Mouse (Mus musculus): ENCODE results near the gene Paqr6. TPM values are rescaled to one million over a fixed set of nuclear protein-coding genes. Genes with fewer than 3 reads are reported as not detected.
A peak's percentile ranks its signal among the peaks of the same experiment; 100 is the strongest.
"Not testable (repeated sequence)": the region's sequence is repeated elsewhere in the genome, so short reads cannot be mapped to it uniquely, and the experiment has no call there.

Gene Paqr6
- polyA plus RNA-seq, 1 experiment from 2014 or later = 1.1 TPM

DNA sequence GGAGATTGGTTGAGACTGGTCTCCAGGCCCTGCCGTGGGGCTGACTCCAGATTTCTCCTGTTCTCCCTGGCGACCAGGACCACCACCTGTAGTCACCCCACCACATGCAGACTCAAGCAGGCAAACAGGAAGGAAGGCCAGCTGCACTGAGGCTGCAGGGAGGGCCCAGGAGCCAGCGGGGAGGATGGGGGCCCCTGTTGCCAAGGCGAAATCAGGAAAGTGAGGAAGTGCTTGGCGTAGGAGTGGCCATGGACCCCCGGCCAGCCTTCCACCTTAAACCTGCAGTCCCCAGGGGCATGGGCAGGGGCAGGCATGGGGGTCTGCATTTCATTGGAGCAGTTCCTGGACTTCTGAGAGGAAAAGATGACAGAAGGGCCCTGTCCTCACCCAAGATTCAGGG is 3.3 kb upstream of the Paqr6 start:
- no peak overlapping the region for H3K4me3 ChIP-seq (ENCODE audit: low read depth, low read length)
- H3K4me1 ChIP-seq (replicated peaks; ENCODE audit: control insufficient read depth, insufficient read depth, low read length) = no peaks in the 10 kb centered on the region; the same call in 1 of the 2 replicates
- H3K36me3 ChIP-seq (ENCODE audit: control insufficient read depth, insufficient read depth, low read length) = peaks cover 19% of the 10 kb centered on the region
- no peak for ATAC-seq (replicated peaks; ENCODE audit: low FRiP score)
- H3K9ac ChIP-seq (ENCODE audit: low read length) = no peak overlapping the region
- peaks cover 13% of the 10 kb centered on the region for H3K27me3 ChIP-seq (ENCODE audit: control insufficient read depth, insufficient read depth, low read length)
- H3K4me2 ChIP-seq (ENCODE audit: low read depth, low read length, severe bottlenecking) = no peak overlapping the region
- WGBS = 85% methylated on average over 6 of the region's 6 CpGs
- H3K27ac ChIP-seq (ENCODE audit: low read depth, low read length) = no peak overlapping the region
- DNase-seq (ENCODE audit: low spot score) = peak; percentile 56
- no peaks in the 10 kb centered on the region for H3K9me3 ChIP-seq (ENCODE audit: control insufficient read depth, low read length)

DNA sequence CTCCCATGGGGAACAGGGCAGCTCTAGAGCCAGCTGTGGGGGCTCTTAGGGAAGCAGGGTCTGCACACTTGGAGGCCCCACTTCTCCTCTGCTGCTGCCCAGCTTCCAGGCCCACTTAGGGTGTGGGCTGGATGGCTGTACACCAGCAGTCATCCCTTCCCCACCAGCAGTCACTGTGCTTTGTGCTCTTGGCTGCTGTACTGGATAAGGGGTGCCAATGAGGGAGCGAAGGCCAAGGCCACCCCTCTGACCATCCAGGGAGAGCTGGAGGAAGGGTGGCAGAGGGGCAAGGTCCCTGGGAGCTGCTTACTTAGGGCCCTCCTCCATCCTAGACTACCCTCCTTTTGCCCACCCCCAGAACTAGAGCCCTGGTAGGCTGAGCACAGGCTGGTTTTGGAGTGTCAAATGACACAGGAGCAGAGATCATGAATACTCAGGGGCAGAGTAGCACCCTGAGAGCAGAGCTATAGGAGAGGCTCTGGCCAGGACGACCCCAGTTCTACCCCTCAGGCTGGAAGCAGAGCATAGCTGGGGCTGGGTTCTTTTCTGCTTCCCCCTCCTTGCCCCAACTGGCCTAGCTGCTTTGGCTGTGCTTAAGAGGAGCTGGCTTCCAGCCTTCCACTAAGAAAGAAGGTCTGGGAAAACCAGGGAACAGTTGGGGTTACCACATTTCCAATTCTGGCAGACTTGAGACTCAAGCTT is 2.6 kb upstream of the Paqr6 start:
- H3K27me3 ChIP-seq (ENCODE audit: control insufficient read depth, insufficient read depth, low read length) = peaks cover 14% of the 10 kb centered on the region
- no peak overlapping the region for H3K9ac ChIP-seq (ENCODE audit: low read length)
- H3K4me2 ChIP-seq (ENCODE audit: low read depth, low read length, severe bottlenecking) = no peak overlapping the region
- H3K9me3 ChIP-seq (ENCODE audit: control insufficient read depth, low read length) = no peaks in the 10 kb centered on the region
- DNase-seq (ENCODE audit: low spot score) (peak; percentile 41), ATAC-seq (replicated peaks; ENCODE audit: low FRiP score) (no peak)
- H3K4me1 ChIP-seq (replicated peaks; ENCODE audit: control insufficient read depth, insufficient read depth, low read length) = no peaks in the 10 kb centered on the region; the same call in 1 of the 2 replicates
- H3K36me3 ChIP-seq (ENCODE audit: control insufficient read depth, insufficient read depth, low read length) = peaks cover 17% of the 10 kb centered on the region
- no peak overlapping the region for H3K27ac ChIP-seq (ENCODE audit: low read depth, low read length)
- WGBS = 100% methylated on average over 2 of the region's 2 CpGs
- no peak overlapping the region for H3K4me3 ChIP-seq (ENCODE audit: low read depth, low read length)

DNA sequence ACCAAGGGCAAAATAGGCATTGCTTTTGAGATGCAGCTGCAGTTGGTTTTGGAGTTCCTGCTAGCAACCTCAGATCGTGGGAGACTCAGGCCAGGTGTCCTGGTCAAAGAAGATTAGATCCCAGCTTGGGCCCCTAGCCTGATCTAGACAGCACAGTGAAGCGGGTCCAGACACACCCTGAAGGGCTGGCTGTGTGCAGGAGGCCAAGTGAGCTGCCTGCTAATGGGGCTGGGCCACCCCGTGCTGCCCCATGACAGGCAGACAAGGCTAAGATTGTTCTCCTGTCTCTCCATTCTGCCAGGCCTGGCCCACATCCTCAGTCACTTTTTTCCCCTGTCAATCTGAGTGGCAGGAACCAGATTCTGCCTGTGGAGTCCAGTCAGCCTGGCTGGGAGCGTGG is 684 bp upstream of the Paqr6 start:
- Histone ChIP-seq H3K4me3 (ENCODE audit: low read depth, low read length) (no peak overlapping the region), H3K9me3 (ENCODE audit: control insufficient read depth, low read length) (no peaks in the 10 kb centered on the region), H3K4me1 (replicated peaks; ENCODE audit: control insufficient read depth, insufficient read depth, low read length) (no peaks in the 10 kb centered on the region; the same call in 1 of the 2 replicates), H3K36me3 (ENCODE audit: control insufficient read depth, insufficient read depth, low read length) (peaks cover 17% of the 10 kb centered on the region), H3K27ac (ENCODE audit: low read depth, low read length) (no peak overlapping the region), H3K4me2 (ENCODE audit: low read depth, low read length, severe bottlenecking) (no peak overlapping the region), H3K27me3 (ENCODE audit: control insufficient read depth, insufficient read depth, low read length) (peaks cover 14% of the 10 kb centered on the region), H3K9ac (ENCODE audit: low read length) (no peak overlapping the region)
- peak; percentile 54 for DNase-seq (ENCODE audit: low spot score)
- WGBS = 66% methylated on average over 4 of the region's 4 CpGs
- ATAC-seq (replicated peaks; ENCODE audit: low FRiP score) = no peak

DNA sequence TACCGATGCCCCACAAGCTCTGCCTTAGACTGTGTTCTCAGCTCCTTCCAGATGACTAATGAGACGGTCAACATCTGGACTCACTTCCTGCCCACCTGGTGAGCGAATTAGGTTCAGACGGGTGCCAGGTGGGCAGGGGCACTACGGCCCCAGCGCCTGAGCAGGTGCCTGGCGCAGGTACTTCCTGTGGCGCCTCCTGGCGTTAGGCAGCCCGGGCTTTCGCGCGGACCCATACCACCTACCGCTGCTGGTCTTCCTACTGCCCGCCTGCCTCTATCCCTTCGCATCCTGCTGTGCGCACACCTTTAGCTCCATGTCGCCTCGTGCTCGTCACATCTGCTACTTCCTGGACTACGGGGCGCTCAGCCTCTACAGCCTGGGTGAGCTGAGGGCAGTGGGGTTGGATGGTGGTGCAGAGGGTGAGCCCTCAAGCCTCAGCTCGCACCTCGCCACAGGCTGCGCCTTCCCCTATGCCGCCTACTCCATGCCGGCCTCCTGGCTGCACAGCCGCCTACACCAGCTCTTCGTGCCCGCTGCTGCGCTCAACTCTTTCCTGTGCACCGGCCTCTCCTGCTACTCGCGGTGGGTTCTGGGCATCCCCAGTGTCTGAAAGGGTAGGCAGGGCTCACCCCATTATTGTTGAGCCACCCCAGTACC is 1.4 kb downstream of the Paqr6 start:
- no peak for ATAC-seq (replicated peaks; ENCODE audit: low FRiP score)
- no peak overlapping the region for H3K4me2 ChIP-seq (ENCODE audit: low read depth, low read length, severe bottlenecking)

DNA sequence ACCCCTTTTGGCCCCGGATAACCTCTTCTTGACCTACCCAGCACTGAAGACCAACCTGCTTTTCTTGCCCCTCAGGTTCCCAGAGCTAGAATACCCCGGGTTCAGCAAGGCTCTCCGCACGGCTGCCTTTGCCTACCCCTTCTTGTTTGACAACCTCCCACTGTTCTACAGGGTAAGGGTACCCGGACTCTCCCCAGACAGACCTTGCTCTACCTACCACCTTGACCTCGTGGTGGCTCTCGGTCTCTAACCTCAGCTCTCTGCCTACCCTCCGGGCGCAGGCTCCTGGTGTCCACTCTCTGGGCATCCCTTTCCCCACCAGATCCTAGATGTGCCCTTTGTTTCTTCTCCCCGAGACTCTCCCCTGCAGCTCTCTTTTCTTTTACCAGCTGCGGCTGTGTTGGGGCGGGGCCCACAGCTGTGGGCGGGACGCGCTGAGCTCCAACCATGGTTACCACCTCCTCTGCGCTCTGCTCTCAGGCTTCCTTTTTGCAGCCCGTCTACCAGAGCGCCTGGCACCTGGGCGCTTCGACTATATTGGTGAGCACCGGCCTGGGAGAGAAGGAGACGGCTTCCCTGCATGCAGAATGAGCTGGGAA is 2.5 kb downstream of the Paqr6 start:
- peak overlapping the region; percentile 12; the same call in 1 of the 2 replicates for H3K4me3 ChIP-seq (ENCODE audit: low read depth, low read length)
- not testable (repeated sequence) for H3K4me1 ChIP-seq (replicated peaks; ENCODE audit: control insufficient read depth, insufficient read depth, low read length); H3K27ac ChIP-seq (ENCODE audit: low read depth, low read length); H3K36me3 ChIP-seq (ENCODE audit: control insufficient read depth, insufficient read depth, low read length); H3K9me3 ChIP-seq (ENCODE audit: control insufficient read depth, low read length); H3K9ac ChIP-seq (ENCODE audit: low read length)
- ATAC-seq (replicated peaks; ENCODE audit: low FRiP score) = peak; percentile 83
- DNase-seq (ENCODE audit: low spot score) = peak; percentile 66
- WGBS = 2% methylated on average over 18 of the region's 22 CpGs
- H3K4me2 ChIP-seq (ENCODE audit: low read depth, low read length, severe bottlenecking) = peak overlapping the region; percentile 32
- peaks cover 14% of the 10 kb centered on the region for H3K27me3 ChIP-seq (ENCODE audit: control insufficient read depth, insufficient read depth, low read length)

More for the DNA sequence above, 1.4 kb downstream of the Paqr6 start:
- Histone ChIP-seq H3K36me3 (ENCODE audit: control insufficient read depth, insufficient read depth, low read length) (peaks cover 2% of the 10 kb centered on the region; the same call in 1 of the 2 replicates), H3K27ac (ENCODE audit: low read depth, low read length) (no peak overlapping the region), H3K27me3 (ENCODE audit: control insufficient read depth, insufficient read depth, low read length) (peaks cover 14% of the 10 kb centered on the region), H3K9me3 (ENCODE audit: control insufficient read depth, low read length) (peaks cover 5% of the 10 kb centered on the region; the same call in 1 of the 2 replicates), H3K9ac (ENCODE audit: low read length) (no peak overlapping the region), H3K4me3 (ENCODE audit: low read depth, low read length) (no peak overlapping the region), H3K4me1 (replicated peaks; ENCODE audit: control insufficient read depth, insufficient read depth, low read length) (no peaks in the 10 kb centered on the region; the same call in 1 of the 2 replicates)
- DNase-seq (ENCODE audit: low spot score) = no peak
- WGBS = 33% methylated on average over 34 of the region's 34 CpGs

DNA sequence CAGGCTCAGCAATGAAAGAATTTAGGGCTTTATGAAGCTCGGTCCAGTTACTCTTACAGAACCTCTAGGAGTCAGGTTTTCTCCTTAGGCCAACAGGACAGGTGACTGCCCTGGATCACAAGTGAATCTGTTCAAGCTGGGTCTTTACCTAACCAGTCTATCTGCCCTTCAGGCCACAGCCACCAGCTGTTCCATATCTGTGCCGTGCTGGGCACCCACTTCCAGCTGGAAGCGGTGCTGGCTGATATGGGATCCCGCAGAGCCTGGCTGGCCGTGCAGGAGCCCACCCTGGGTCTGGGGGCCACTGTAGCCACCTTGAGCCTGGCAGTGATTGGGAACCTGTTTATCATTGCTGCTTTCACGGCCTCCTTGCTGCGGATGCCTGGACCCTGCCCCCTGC is 3.1 kb downstream of the Paqr6 start:
- not testable (repeated sequence) for H3K4me3 ChIP-seq (ENCODE audit: low read depth, low read length); H3K4me2 ChIP-seq (ENCODE audit: low read depth, low read length, severe bottlenecking); H3K27ac ChIP-seq (ENCODE audit: low read depth, low read length); DNase-seq (ENCODE audit: low spot score); H3K9me3 ChIP-seq (ENCODE audit: control insufficient read depth, low read length); H3K4me1 ChIP-seq (replicated peaks; ENCODE audit: control insufficient read depth, insufficient read depth, low read length); H3K36me3 ChIP-seq (ENCODE audit: control insufficient read depth, insufficient read depth, low read length); ATAC-seq (replicated peaks; ENCODE audit: low FRiP score); H3K9ac ChIP-seq (ENCODE audit: low read length)
- H3K27me3 ChIP-seq (ENCODE audit: control insufficient read depth, insufficient read depth, low read length) = peaks cover 14% of the 10 kb centered on the region
- WGBS = 35% methylated on average over 3 of the region's 7 CpGs

DNA sequence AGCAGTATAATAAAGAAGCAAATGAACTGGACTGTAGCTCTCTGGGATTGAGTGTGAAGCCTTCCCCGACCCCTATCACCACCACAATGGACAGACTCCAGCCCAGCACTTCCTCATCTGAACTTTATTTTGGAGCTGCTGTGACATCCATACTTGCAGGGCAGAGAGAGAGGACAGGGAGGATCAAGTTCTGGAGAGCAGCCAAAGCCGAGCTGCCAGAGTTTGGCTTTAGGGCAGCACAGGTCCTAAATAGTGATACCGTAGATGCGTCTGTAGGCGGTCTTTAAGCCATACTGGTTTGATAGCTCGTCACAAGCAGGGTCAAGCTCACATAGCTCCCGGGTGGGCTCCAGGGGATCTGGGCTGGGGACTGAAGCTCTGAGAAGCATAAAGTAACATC is 4.1 kb downstream of the Paqr6 start:
- not testable (repeated sequence) for H3K4me2 ChIP-seq (ENCODE audit: low read depth, low read length, severe bottlenecking); H3K4me1 ChIP-seq (replicated peaks; ENCODE audit: control insufficient read depth, insufficient read depth, low read length); H3K27ac ChIP-seq (ENCODE audit: low read depth, low read length); DNase-seq (ENCODE audit: low spot score); H3K9ac ChIP-seq (ENCODE audit: low read length); H3K9me3 ChIP-seq (ENCODE audit: control insufficient read depth, low read length); ATAC-seq (replicated peaks; ENCODE audit: low FRiP score); H3K4me3 ChIP-seq (ENCODE audit: low read depth, low read length); H3K36me3 ChIP-seq (ENCODE audit: control insufficient read depth, insufficient read depth, low read length)
- peaks cover 14% of the 10 kb centered on the region for H3K27me3 ChIP-seq (ENCODE audit: control insufficient read depth, insufficient read depth, low read length)
- WGBS = 91% methylated on average over 7 of the region's 7 CpGs

DNA sequence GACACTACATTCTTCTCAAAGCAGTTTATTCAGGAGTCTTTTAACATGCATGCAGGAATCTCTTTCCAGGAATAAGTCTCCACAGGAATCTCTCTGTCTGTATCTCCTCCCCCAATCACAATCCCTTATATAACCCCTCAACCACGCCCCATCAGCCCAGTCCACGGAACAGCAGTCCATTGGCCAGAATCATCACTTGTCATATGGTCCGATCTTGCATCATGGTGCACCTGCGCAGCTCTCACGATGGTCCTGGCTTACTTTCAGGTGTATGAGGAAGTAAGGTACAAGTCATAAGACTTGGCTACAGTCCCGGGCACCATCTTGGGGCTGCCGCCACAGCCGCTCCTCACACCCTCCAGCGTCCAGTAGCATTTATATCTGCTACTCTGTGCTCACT is 8.3 kb downstream of the Paqr6 start, which contains the start of gene Bglap3:
Gene Bglap3 (minus strand): TSS at position 101 of the 400 bp plus-strand sequence.
- DNase-seq (ENCODE audit: low spot score); H3K4me3 ChIP-seq (ENCODE audit: low read depth, low read length); ATAC-seq (replicated peaks; ENCODE audit: low FRiP score); H3K27ac ChIP-seq (ENCODE audit: low read depth, low read length); H3K27me3 ChIP-seq (ENCODE audit: control insufficient read depth, insufficient read depth, low read length); H3K4me1 ChIP-seq (replicated peaks; ENCODE audit: control insufficient read depth, insufficient read depth, low read length); H3K4me2 ChIP-seq (ENCODE audit: low read depth, low read length, severe bottlenecking); H3K9ac ChIP-seq (ENCODE audit: low read length); H3K9me3 ChIP-seq (ENCODE audit: control insufficient read depth, low read length); H3K36me3 ChIP-seq (ENCODE audit: control insufficient read depth, insufficient read depth, low read length): not testable (repeated sequence)
- 93% methylated on average over 9 of the region's 9 CpGs for WGBS
